Mouse (Mus musculus): Measurements from ENCODE around the gene Doc2a. TPM values are rescaled to one million over a fixed set of nuclear protein-coding genes. Genes with fewer than 3 reads are reported as not detected.
A peak's percentile ranks its signal among the peaks of the same experiment; 100 is the strongest.
"Not testable (repeated sequence)": the region's sequence is repeated elsewhere in the genome, so short reads cannot be mapped to it uniquely, and the experiment has no call there.

Doc2a gene
- polyA plus RNA-seq, 1 experiment from 2014 or later, result 0.82 TPM

DNA sequence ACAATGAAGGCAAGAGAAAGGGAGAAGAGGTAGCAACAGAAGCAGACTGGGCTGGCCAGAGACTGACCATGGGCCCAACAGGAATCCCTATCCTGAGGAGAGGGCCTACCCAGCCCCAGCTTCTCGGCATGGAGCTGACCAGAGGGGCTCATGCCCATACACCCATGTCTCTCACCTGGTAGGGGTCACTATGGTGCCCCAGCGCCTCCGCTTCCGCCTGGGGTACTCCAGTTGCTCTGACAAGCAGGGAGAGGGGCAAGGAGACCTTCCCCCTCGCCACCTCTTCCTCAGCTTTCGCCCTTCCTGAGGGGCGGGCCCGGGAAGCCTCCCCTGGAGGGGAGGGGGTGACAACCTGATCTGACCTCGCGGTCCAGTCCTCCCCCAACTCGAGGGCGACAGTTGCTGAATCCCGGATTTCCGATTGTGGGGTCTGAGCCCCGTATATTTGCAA, 36.5 kb downstream of the Doc2a start:
- peaks cover 32% of the 10 kb centered on the region for H3K4me1 ChIP-seq
- H3K4me3 ChIP-seq, result peak overlapping the region; percentile 82
- H3K27me3 ChIP-seq, result no peaks in the 10 kb centered on the region
- peak overlapping the region; percentile 91 for H3K9ac ChIP-seq
- H3K9me3 ChIP-seq, result no peaks in the 10 kb centered on the region
- no peak for ATAC-seq (ENCODE audit: insufficient number of reproducible peaks, low FRiP score, low TSS enrichment, low read depth)
- H3K36me3 ChIP-seq, result peaks cover 31% of the 10 kb centered on the region
- under 1% methylated on average over 15 of the region's 15 CpGs for WGBS
- H3K4me2 ChIP-seq, result peak overlapping the region; percentile 93
- peak overlapping the region; percentile 94 for H3K27ac ChIP-seq

DNA sequence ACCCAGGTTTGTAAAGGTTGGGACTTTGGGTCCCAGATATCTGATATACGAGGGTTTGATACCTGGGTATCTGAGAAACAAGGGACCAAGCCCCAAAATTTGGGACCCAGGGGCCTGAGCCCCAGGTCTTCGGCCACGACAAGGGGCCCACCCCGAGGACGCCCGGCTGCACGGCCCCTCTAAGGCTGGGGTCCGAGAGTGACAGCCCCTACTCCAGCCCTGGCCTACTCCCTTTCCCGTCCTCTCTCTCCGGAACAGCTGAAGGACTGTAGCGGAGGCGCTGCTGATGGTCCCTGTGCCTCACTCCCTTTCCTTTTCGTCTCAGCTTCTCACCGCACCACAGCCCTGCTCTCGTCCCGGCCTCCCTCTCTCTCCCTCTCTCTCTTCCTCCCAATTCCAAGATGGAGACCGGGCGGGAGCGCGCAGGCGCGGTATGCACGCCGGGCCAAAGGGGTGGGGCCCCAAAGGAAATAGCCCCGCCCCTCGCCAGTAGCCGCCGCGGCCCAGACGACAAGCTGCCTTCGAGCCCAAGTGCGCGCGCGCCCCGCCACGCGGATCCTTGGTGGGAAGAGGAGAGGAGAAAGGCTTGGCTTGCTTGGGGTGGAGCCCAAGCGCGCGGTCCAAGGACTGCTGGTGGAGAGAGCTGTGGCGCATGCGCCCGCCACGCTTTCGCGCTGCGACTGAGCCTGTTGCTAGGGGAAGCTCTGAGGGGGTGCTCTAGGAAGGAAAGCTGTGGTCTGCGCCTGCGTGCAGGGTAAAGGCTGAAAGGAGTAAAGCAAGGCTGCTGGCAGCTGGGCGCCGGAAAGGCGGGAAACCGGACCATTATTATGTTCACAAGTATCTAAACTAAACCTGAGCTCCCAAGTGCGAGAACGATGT, 37.3 kb downstream of the Doc2a start, which contains the start of gene Taok2:
TSS of gene Taok2 (minus strand) at position 418 of the 879 bp plus-strand sequence.
- peak within 1 kb of the TSS; percentile 94 for H3K27ac ChIP-seq
- H3K27me3 ChIP-seq, result no peaks in the 10 kb centered on the region
- H3K4me3 ChIP-seq, result peak within 1 kb of the TSS; percentile 82
- 0% methylated on average over 56 of the region's 56 CpGs for WGBS
- H3K4me2 ChIP-seq, result peak within 1 kb of the TSS; percentile 93
- peak within 1 kb of the TSS; percentile 91 for H3K9ac ChIP-seq
- no peaks in the 10 kb centered on the region for H3K9me3 ChIP-seq
- H3K36me3 ChIP-seq, result peaks cover 25% of the 10 kb centered on the region
- peak; percentile 99 for ATAC-seq (ENCODE audit: insufficient number of reproducible peaks, low FRiP score, low TSS enrichment, low read depth)
- H3K4me1 ChIP-seq, result peaks cover 32% of the 10 kb centered on the region

DNA sequence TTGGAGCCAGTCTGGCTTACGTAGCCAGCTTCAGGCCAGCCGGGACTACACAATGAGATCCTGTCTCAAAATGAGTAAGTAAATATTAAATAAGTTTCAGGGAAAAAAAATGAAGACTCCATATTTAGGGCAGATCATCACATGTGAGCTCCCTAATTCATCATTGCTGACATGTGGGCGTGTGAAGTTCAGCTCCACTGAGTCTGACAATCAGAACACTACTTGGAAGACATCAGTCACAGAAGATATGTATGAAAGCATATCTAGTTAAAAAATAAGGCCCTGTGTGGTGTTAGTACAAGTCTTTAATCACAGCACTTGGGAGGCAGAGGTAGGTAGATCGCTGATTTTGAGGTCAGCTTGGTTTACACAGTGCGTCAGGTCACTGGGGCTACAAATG, 40.1 kb downstream of the Doc2a start:
- Histone ChIP-seq H3K4me1 (peaks cover 15% of the 10 kb centered on the region), H3K27me3 (no peaks in the 10 kb centered on the region), H3K27ac (no peak overlapping the region)

DNA sequence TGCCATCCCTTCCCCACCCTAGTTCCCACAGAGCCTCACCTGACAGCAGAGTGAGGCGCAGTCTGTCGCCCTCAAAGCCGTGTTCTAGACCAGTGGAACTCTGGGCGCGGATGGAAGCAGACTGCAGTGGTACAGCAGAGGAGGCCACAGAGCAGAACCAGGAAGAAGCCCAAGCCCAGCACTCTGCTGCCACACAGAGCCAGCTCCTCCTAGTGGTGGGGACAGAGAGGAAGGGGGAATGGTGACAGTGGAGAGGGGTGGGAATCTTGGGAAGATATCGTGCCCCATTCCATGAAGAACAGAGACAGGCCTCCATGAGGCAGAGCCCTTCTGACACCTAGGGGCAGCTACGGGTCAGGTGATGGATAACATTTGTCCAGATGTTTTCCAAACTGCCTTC, 41.6 kb downstream of the Doc2a start:
- WGBS, result 39% methylated on average over 7 of the region's 7 CpGs
- peaks cover 16% of the 10 kb centered on the region for H3K36me3 ChIP-seq
- H3K27me3 ChIP-seq, result no peaks in the 10 kb centered on the region
- H3K4me3 ChIP-seq, result no peak overlapping the region
- no peak overlapping the region for H3K4me2 ChIP-seq
- no peaks in the 10 kb centered on the region for H3K9me3 ChIP-seq
- no peak for ATAC-seq (ENCODE audit: insufficient number of reproducible peaks, low FRiP score, low TSS enrichment, low read depth)
- no peaks in the 10 kb centered on the region; the same call in 1 of the 2 replicates for H3K4me1 ChIP-seq
- H3K27ac ChIP-seq, result no peak overlapping the region
- no peak overlapping the region for H3K9ac ChIP-seq

More for the DNA sequence above, 40.1 kb downstream of the Doc2a start:
- no peaks in the 10 kb centered on the region for H3K9me3 ChIP-seq
- peaks cover 16% of the 10 kb centered on the region for H3K36me3 ChIP-seq
- ATAC-seq (ENCODE audit: insufficient number of reproducible peaks, low FRiP score, low TSS enrichment, low read depth), result no peak
- no peak overlapping the region for H3K4me2 ChIP-seq
- H3K9ac ChIP-seq, result no peak overlapping the region
- H3K4me3 ChIP-seq, result no peak overlapping the region
- 85% methylated on average over 5 of the region's 5 CpGs for WGBS

DNA sequence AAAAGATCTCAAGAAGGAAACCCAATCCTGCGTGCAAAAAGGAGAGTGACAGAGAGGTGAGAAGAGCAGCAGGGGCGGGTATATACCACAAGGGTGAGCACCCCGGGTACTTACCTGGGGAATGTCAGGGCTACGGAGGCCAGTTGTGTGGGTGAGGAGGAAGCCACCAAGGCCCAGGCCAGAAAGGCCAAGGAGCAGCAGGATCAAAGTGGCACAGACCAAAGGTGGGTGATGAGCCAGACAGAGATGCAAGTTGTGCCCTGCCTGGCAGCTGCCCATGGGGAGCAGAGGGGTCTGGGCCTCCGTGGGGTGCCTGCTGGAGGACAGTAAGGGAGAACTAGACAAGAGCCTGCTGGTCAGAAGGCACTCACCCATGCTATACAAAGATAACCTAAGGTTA, 49.7 kb downstream of the Doc2a start:
- H3K9me3 ChIP-seq, result no peaks in the 10 kb centered on the region
- no peak overlapping the region for H3K4me2 ChIP-seq
- no peak overlapping the region for H3K4me3 ChIP-seq
- H3K9ac ChIP-seq, result no peak overlapping the region
- peaks cover 16% of the 10 kb centered on the region for H3K4me1 ChIP-seq
- 83% methylated on average over 5 of the region's 5 CpGs for WGBS
- no peaks in the 10 kb centered on the region for H3K27me3 ChIP-seq
- no peak for ATAC-seq (ENCODE audit: insufficient number of reproducible peaks, low FRiP score, low TSS enrichment, low read depth)
- no peak overlapping the region for H3K27ac ChIP-seq
- peaks cover 3% of the 10 kb centered on the region; the same call in 1 of the 2 replicates for H3K36me3 ChIP-seq

DNA sequence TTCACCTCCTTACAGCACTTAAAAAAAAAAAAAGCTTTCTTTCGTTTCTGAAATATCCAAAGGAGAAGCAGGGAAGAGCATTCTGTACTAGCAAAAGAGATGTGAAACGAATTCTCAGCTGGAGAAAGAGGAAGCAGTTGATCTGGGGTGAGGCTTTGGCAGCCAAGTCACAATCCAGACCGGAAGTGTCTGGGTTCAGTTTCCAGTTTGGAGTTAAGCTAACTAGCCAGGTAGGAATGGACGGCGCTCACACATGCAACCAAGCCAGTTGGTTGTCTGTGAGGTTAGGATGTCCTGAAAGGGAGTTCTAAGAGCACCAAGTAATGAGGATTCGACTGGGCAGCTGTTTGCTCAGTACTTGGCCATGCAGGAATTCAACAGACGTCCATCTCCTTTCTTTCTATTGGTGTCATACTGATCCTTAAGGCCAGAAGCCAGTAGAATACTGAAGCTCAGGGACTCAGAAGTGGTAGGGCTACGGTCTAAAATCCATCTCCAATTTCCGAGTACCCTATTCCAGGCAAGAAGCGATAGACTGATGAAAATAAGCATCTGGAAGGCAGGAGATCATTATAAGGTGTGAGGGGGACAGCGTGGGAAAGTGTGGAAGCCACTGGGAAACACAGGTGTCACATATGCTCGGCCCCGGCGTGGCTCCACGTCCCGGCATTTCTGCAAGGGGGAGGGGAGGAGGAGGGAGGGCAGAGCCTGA, 50.3 kb downstream of the Doc2a start:
- peak; percentile 38; the same call in 1 of the 2 replicates for ATAC-seq (ENCODE audit: insufficient number of reproducible peaks, low FRiP score, low TSS enrichment, low read depth)
- H3K4me3 ChIP-seq, result peak overlapping the region; percentile 72
- H3K27me3 ChIP-seq, result no peaks in the 10 kb centered on the region
- H3K27ac ChIP-seq, result peak overlapping the region; percentile 83
- H3K36me3 ChIP-seq, result 0 out of 2 replicates have a peak, but pooled peaks cover 3% of the 10 kb centered on the region
- H3K9me3 ChIP-seq, result no peaks in the 10 kb centered on the region
- H3K9ac ChIP-seq, result peak overlapping the region; percentile 67
- H3K4me1 ChIP-seq, result peaks cover 16% of the 10 kb centered on the region
- H3K4me2 ChIP-seq, result peak overlapping the region; percentile 67
- 20% methylated on average over 16 of the region's 16 CpGs for WGBS

DNA sequence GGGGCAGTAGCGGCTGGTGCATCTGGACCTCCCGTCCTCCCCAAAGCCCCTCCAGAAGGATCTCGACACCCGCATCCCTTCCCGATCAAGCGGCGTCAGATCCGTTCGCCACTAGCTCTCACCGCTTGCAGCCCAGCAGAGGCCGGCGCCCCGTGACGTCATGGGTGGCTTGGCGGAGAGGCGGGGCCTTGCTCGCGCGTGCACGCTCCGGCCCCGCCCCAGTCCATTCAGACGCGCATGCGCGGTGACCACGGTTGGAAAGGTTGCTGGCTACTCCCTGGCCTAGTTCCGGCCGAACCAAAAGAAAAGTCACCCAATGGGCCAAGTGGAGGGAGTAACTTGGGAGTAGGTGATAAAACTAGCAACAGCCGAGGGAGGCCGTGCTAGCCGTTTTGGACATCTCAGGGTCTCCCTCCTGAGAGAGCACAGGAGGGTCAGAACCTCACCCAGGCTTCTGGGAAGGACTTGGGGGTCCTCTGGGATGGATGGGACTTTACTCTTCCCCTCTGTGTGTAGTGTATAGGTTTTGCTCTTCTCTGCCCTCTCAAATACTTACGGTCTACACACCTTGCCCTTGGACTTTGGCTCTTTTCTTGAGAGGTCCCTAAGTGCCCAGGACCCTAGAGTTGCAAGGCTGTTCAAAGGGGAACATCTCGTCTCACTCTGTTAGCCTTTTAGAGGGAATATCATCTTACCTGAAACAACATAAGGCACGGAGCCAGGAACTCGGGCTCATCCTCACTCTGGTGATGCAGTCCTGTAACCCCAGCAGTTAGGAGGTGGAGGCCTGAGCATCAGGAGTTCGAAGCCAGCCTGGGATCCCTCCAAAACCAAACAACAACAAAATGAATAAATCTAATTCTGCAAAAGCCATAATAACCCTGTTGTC, 51.1 kb downstream of the Doc2a start:
- H3K36me3 ChIP-seq, result 0 out of 2 replicates have a peak, but pooled peaks cover 3% of the 10 kb centered on the region
- 11% methylated on average over 37 of the region's 37 CpGs for WGBS
- peaks cover 16% of the 10 kb centered on the region for H3K4me1 ChIP-seq
- H3K27ac ChIP-seq, result peak overlapping the region; percentile 83
- peak overlapping the region; percentile 72 for H3K4me3 ChIP-seq
- peak overlapping the region; percentile 67 for H3K9ac ChIP-seq
- no peaks in the 10 kb centered on the region for H3K27me3 ChIP-seq
- no peaks in the 10 kb centered on the region for H3K9me3 ChIP-seq
- H3K4me2 ChIP-seq, result peak overlapping the region; percentile 67
- peak; percentile 91 for ATAC-seq (ENCODE audit: insufficient number of reproducible peaks, low FRiP score, low TSS enrichment, low read depth)

DNA sequence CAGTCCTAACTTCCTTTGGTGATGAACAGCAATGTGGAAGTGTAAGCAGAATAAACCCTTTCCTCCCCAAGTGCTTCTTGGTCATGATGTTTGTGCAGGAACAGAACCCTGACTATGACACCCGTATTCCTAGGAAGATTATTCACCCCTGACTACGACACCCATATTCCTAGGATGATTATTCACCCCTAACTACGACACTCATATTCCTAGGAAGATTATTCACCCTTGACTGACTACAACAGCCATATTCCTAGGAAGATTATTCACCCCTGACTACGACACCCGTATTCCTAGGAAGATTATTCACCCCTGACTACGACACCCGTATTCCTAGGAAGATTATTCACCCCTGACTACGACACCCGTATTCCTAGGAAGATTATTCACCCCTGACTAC, 52.6 kb downstream of the Doc2a start:
- not testable (repeated sequence) for H3K4me3 ChIP-seq; H3K27me3 ChIP-seq; H3K27ac ChIP-seq; ATAC-seq (ENCODE audit: insufficient number of reproducible peaks, low FRiP score, low TSS enrichment, low read depth); H3K9me3 ChIP-seq; H3K9ac ChIP-seq; H3K4me2 ChIP-seq; H3K36me3 ChIP-seq
- WGBS, result 93% methylated on average over 7 of the region's 9 CpGs
- peaks cover 16% of the 10 kb centered on the region for H3K4me1 ChIP-seq

Other genes with a start within 250 kb of the Doc2a start
- 29.8 and 41.9 TPM in 2 replicates for gene Nupr1, start 216.6 kb upstream of the Doc2a start, polyA plus RNA-seq (2015; fragmentation: Nextera tagmentation; extraction: Ambion mirVana)
- 43.4 and 43.9 TPM in 2 replicates for gene Sgf29, start 198.1 kb upstream of the Doc2a start, polyA plus RNA-seq (2015; fragmentation: Nextera tagmentation; extraction: Ambion mirVana)
- gene Sult1a1, start 171.0 kb upstream of the Doc2a start, polyA plus RNA-seq (2015; fragmentation: Nextera tagmentation; extraction: Ambion mirVana), result 12.2 and 17.5 TPM in 2 replicates
- 109 and 131 TPM in 2 replicates for gene Bola2, start 152.0 kb upstream of the Doc2a start, polyA plus RNA-seq (2015; fragmentation: Nextera tagmentation; extraction: Ambion mirVana)
- gene Slx1b, start 151.6 kb upstream of the Doc2a start, polyA plus RNA-seq (2015; fragmentation: Nextera tagmentation; extraction: Ambion mirVana), result 10.5 and 12.3 TPM in 2 replicates
- gene Coro1a, start 139.6 kb upstream of the Doc2a start, polyA plus RNA-seq (2015; fragmentation: Nextera tagmentation; extraction: Ambion mirVana), result 44.5 and 46.5 TPM in 2 replicates
- 65.2 and 68.3 TPM in 2 replicates for gene Mapk3, start 87.8 kb upstream of the Doc2a start, polyA plus RNA-seq (2015; fragmentation: Nextera tagmentation; extraction: Ambion mirVana)
- 16.8 and 17.7 TPM in 2 replicates for gene Gdpd3, start 81.1 kb upstream of the Doc2a start, polyA plus RNA-seq (2015; fragmentation: Nextera tagmentation; extraction: Ambion mirVana)
- 117 and 122 TPM in 2 replicates for gene Ypel3, start 70.5 kb upstream of the Doc2a start, polyA plus RNA-seq (2015; fragmentation: Nextera tagmentation; extraction: Ambion mirVana)
- gene Tbx6, start 65.9 kb upstream of the Doc2a start, polyA plus RNA-seq (2015; fragmentation: Nextera tagmentation; extraction: Ambion mirVana), result 0.37 and 0.46 TPM in 2 replicates
- gene Ppp4c, start 54.9 kb upstream of the Doc2a start, polyA plus RNA-seq (2015; fragmentation: Nextera tagmentation; extraction: Ambion mirVana), result 212 and 227 TPM in 2 replicates
- 0.22 and 0.56 TPM in 2 replicates for gene Fam57b, start 49.7 kb upstream of the Doc2a start, polyA plus RNA-seq (2015; fragmentation: Nextera tagmentation; extraction: Ambion mirVana)
- gene 4930451I11Rik, start 15.8 kb upstream of the Doc2a start, polyA plus RNA-seq (2015; fragmentation: Nextera tagmentation; extraction: Ambion mirVana), result not detected in 2 replicates
- 26.7 and 30.1 TPM in 2 replicates for gene Hirip3, start 14.6 kb downstream of the Doc2a start, polyA plus RNA-seq (2015; fragmentation: Nextera tagmentation; extraction: Ambion mirVana)
- gene Ino80e, start 15.0 kb downstream of the Doc2a start, polyA plus RNA-seq (2015; fragmentation: Nextera tagmentation; extraction: Ambion mirVana), result 80.7 and 82.1 TPM in 2 replicates
- 40.9 and 46.3 TPM in 2 replicates for gene Taok2, start 37.3 kb downstream of the Doc2a start, polyA plus RNA-seq (2015; fragmentation: Nextera tagmentation; extraction: Ambion mirVana)
- gene Tmem219, start 75.5 kb downstream of the Doc2a start, polyA plus RNA-seq (2015; fragmentation: Nextera tagmentation; extraction: Ambion mirVana), result 31.3 and 35.1 TPM in 2 replicates
- 13.5 and 15.3 TPM in 2 replicates for gene Kctd13, start 81.5 kb downstream of the Doc2a start, polyA plus RNA-seq (2015; fragmentation: Nextera tagmentation; extraction: Ambion mirVana)
- 0.10 TPM in 1 of 2 replicates, not detected in the other for gene Asphd1, start 102.2 kb downstream of the Doc2a start, polyA plus RNA-seq (2015; fragmentation: Nextera tagmentation; extraction: Ambion mirVana)
- 0.46 and 0.50 TPM in 2 replicates for gene Sez6l2, start 103.1 kb downstream of the Doc2a start, polyA plus RNA-seq (2015; fragmentation: Nextera tagmentation; extraction: Ambion mirVana)
- gene Cdipt, start 128.5 kb downstream of the Doc2a start, polyA plus RNA-seq (2015; fragmentation: Nextera tagmentation; extraction: Ambion mirVana), result 105 and 119 TPM in 2 replicates
- gene Cdiptos, start 128.7 kb downstream of the Doc2a start, polyA plus RNA-seq (2015; fragmentation: Nextera tagmentation; extraction: Ambion mirVana), result 1.5 and 1.6 TPM in 2 replicates
- 13.1 and 17.0 TPM in 2 replicates for gene Mvp, start 167.2 kb downstream of the Doc2a start, polyA plus RNA-seq (2015; fragmentation: Nextera tagmentation; extraction: Ambion mirVana)
- gene Pagr1b, start 169.1 kb downstream of the Doc2a start, polyA plus RNA-seq (2015; fragmentation: Nextera tagmentation; extraction: Ambion mirVana), result 0.63 and 1.8 TPM in 2 replicates
- 46.7 and 85.6 TPM in 2 replicates for gene Pagr1a, start 169.9 kb downstream of the Doc2a start, polyA plus RNA-seq (2015; fragmentation: Nextera tagmentation; extraction: Ambion mirVana)
- gene Gm42742, start 173.7 kb downstream of the Doc2a start, polyA plus RNA-seq (2015; fragmentation: Nextera tagmentation; extraction: Ambion mirVana), result 28.9 and 58.2 TPM in 2 replicates
- gene Prrt2, start 173.8 kb downstream of the Doc2a start, polyA plus RNA-seq (2015; fragmentation: Nextera tagmentation; extraction: Ambion mirVana), result 16.5 and 17.5 TPM in 2 replicates
- 49.8 and 54.8 TPM in 2 replicates for gene Maz, start 179.6 kb downstream of the Doc2a start, polyA plus RNA-seq (2015; fragmentation: Nextera tagmentation; extraction: Ambion mirVana)
- 90.7 and 96.9 TPM in 2 replicates for gene Kif22, start 195.1 kb downstream of the Doc2a start, polyA plus RNA-seq (2015; fragmentation: Nextera tagmentation; extraction: Ambion mirVana)
- not detected in 2 replicates for gene Zg16, start 239.9 kb downstream of the Doc2a start, polyA plus RNA-seq (2015; fragmentation: Nextera tagmentation; extraction: Ambion mirVana)
- gene AI467606, start 243.9 kb downstream of the Doc2a start, polyA plus RNA-seq (2015; fragmentation: Nextera tagmentation; extraction: Ambion mirVana), result 5.3 and 6.1 TPM in 2 replicates

Data from limb, embryonic 15.5 days (tissue).